Mouse (Mus musculus) E14TG2a.4 (cell line): ENCODE data around the gene Smad9.

Experiments
- CTCF ChIP-seq: conservative IDR thresholded peaks from 2 replicates; pipeline ENCODE4 v1.5.1; 2014; ENCODE audit warnings: low read length
- NANOG ChIP-seq: IDR thresholded peaks from 2 replicates; pipeline ENCODE4 v1.6.1; 2014; ENCODE audit warnings: borderline replicate concordance, low read length, mixed read lengths
- POU5F1 ChIP-seq: IDR thresholded peaks from 2 replicates; pipeline ENCODE4 v1.6.1; 2014; ENCODE audit warnings: low read length, borderline replicate concordance

GRCm38 (mm10) chr3:54723741-54724500, 31.5 kb upstream of the Smad9 start:
- no peak for TF ChIP-seq CTCF
- TF ChIP-seq POU5F1: no peak
- TF ChIP-seq NANOG: no peak
